Mouse (Mus musculus) embryonic facial prominence, embryonic 14.5 days (tissue): ENCODE data around the gene Gm20696. TPM values are rescaled to one million over a fixed set of nuclear protein-coding genes. Genes with fewer than 3 reads are reported as not detected.
A peak's percentile ranks its signal among the peaks of the same experiment; 100 is the strongest.

Experiments
- ATAC-seq: fragments of 200-750 bp; cut with Nextera tagmentation; 2 replicates; pipeline ENCODE4 v1.8.0; 2017; ENCODE audit warnings: low read depth, moderate number of reproducible peaks, moderate TSS enrichment
- DNase-seq: peaks from one replicate; pipeline ENCODE4 v3.0.0-alpha.2; 2015; ENCODE audit warnings: low spot score
- H3K27ac ChIP-seq: fragments of 300-500 bp; sonication (generic); replicated peaks from 2 replicates; pipeline ENCODE4 v1.5.1; 2014; ENCODE audit warnings: low read depth, mild to moderate bottlenecking, low read length, moderate library complexity
- H3K27me3 ChIP-seq: fragments of 300-500 bp; sonication (generic); replicated peaks from 2 replicates; pipeline ENCODE4 v1.6.1; 2014; ENCODE audit warnings: low read length; ENCODE audit not compliant: control insufficient read depth, insufficient read depth
- H3K36me3 ChIP-seq: fragments of 300-500 bp; sonication (generic); 2 replicates; pipeline ENCODE4 v1.6.1; 2014; ENCODE audit warnings: low read length, mixed read lengths; ENCODE audit not compliant: control insufficient read depth, insufficient read depth
- H3K4me1 ChIP-seq: fragments of 300-500 bp; sonication (generic); 2 replicates; pipeline ENCODE4 v1.6.1; 2014; ENCODE audit warnings: antibody characterized with exemption, low read length; ENCODE audit not compliant: control insufficient read depth, insufficient read depth
- H3K4me2 ChIP-seq: fragments of 300-500 bp; sonication (generic); 2 replicates; pipeline ENCODE4 v1.6.1; 2014; ENCODE audit warnings: low read depth, mild to moderate bottlenecking, low read length, moderate library complexity, mixed read lengths
- H3K4me3 ChIP-seq: fragments of 300-500 bp; sonication (generic); 2 replicates; pipeline ENCODE4 v1.5.1; 2014; ENCODE audit warnings: low read depth, mild to moderate bottlenecking, low read length
- H3K9ac ChIP-seq: fragments of 300-500 bp; sonication (generic); 2 replicates; pipeline ENCODE4 v1.6.1; 2014; ENCODE audit warnings: low read depth, mild to moderate bottlenecking, low read length, moderate library complexity, mixed read lengths
- H3K9me3 ChIP-seq: fragments of 300-500 bp; sonication (generic); 2 replicates; pipeline ENCODE4 v1.6.1; 2016; ENCODE audit warnings: low read length; ENCODE audit not compliant: control insufficient read depth
- WGBS: fragments of 180-500 bp; shearing (Covaris S2); extraction: QIAGEN DNeasy Blood & Tissue Kit; methylation state at CpG from one replicate; pipeline ENCODE4 v1.1.7; 2014; 5-methylcytosine and 5-hydroxymethylcytosine counted together
- polyA plus RNA-seq: library from polyadenylated mRNA; unstranded; fragments of >200 nt; fragmentation: Nextera tagmentation; extraction: Ambion mirVana; gene quantifications from 2 replicates; pipeline ENCODE4 v1.2.1, GENCODE M21; 2014

Gene Gm20696
- polyA plus RNA-seq, 1 experiment from 2014 or later, result 3.0 TPM

DNA sequence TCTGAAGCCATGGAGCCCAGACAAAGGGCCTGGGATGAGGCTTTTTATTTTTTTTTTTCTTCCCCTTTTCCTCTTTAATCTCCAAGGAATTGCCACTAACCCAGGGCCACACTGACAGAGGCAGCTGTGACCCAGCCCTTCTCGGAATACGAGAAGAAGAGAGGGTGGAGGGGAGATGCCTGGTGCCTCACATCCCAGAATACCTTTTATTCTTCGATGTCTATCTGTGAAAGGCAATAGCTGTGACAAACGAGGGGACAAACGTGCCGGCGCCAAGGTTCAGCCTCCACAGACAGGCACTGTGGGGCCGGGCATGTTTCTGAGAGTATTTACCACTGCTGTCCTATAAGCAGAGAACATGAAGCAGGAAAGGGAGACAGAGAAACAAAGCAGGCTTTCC lies 66.9 kb downstream of the Gm20696 start:
- WGBS, result 28% methylated on average over 8 of the region's 8 CpGs
- no peaks in the 10 kb centered on the region for H3K9me3 ChIP-seq
- ATAC-seq (peak; percentile 17; the same call in 1 of the 2 replicates), DNase-seq (peak; percentile 41)
- no peaks in the 10 kb centered on the region for H3K27me3 ChIP-seq
- no peaks in the 10 kb centered on the region for H3K36me3 ChIP-seq
- 0 out of 2 replicates have a peak overlapping the region, but pooled peaks have one; percentile 25 for H3K4me2 ChIP-seq
- no peak overlapping the region for H3K9ac ChIP-seq
- H3K4me1 ChIP-seq, result peaks cover 7% of the 10 kb centered on the region; the same call in 1 of the 2 replicates
- H3K27ac ChIP-seq, result no peak overlapping the region; the same call in 1 of the 2 replicates
- no peak overlapping the region for H3K4me3 ChIP-seq

DNA sequence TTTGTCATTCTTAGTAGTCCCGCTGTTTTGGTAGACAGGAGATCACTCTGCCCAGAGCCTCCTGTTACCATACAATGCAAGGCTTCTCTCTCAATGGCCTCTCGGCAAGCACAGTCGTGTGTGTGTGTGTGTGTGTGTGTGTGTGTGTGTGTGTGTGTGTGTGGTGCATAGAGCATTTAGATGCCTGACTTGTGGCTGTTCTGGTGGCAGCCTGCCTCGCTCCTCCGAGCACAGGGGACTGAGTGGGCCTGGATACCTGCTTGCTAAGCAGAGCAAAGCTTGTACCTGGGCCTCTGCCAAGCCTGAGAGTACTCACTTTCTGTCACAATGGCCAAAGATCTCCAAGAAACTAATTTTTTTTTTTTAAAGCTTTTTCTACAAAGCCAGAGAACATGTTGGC lies 67.4 kb downstream of the Gm20696 start:
- Histone ChIP-seq H3K27ac (no peak overlapping the region; the same call in 1 of the 2 replicates), H3K4me3 (no peak overlapping the region), H3K4me2 (no peak overlapping the region), H3K27me3 (no peaks in the 10 kb centered on the region), H3K9ac (no peak overlapping the region), H3K4me1 (peaks cover 7% of the 10 kb centered on the region; the same call in 1 of the 2 replicates), H3K36me3 (no peaks in the 10 kb centered on the region), H3K9me3 (no peaks in the 10 kb centered on the region)
- WGBS, result 48% methylated on average over 5 of the region's 5 CpGs
- DNase-seq, result peak; percentile 70
- ATAC-seq, result peak; percentile 45; the same call in 1 of the 2 replicates

DNA sequence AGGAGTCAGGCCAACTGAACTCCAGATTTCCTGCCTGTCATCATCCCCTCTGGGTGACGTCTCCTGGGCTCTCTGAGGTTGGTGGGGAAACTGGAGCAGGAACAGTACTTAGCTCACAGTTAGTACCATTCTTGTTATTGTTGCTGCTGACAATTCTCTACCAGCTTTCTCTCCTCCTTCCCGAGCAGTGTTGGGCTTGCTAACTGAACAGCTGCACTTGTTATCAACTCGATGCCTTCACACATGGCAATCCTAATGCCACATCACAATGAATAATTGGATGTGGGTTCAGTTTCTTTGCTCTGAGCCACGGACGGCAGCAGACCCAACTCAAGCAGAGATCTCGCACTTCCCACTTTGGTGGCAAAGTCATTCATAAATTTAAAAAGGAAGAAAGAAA lies 89.6 kb downstream of the Gm20696 start:
- Histone ChIP-seq H3K9me3 (no peaks in the 10 kb centered on the region), H3K4me2 (no peak overlapping the region), H3K9ac (no peak overlapping the region), H3K27me3 (no peaks in the 10 kb centered on the region), H3K4me1 (no peaks in the 10 kb centered on the region), H3K27ac (no peak overlapping the region), H3K4me3 (no peak overlapping the region), H3K36me3 (no peaks in the 10 kb centered on the region)
- DNase-seq (no peak), ATAC-seq (no peak)
- WGBS, result 44% methylated on average over 6 of the region's 6 CpGs

DNA sequence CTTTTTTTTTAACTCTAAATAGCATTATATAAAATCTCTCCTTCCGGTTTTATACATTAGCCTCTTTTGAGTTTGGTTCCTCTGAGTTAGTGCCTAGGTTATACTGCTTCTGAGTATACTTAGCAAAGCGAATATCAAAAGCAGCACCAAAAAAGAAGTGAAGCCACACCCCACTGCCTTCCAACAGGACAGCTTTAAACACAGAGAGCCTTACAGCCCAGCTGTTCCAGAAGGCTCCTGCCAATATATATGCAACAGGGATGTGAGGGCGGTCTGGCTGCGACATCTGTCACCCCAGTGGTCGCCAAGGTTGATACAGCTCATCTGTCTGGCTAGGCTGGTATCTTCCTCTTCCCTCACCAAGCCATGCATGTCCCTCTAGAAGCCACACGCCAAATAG lies 91.0 kb downstream of the Gm20696 start:
- ATAC-seq (no peak), DNase-seq (no peak)
- Histone ChIP-seq H3K4me3 (no peak overlapping the region), H3K27ac (no peak overlapping the region), H3K4me1 (no peaks in the 10 kb centered on the region), H3K9me3 (no peaks in the 10 kb centered on the region), H3K4me2 (no peak overlapping the region), H3K27me3 (no peaks in the 10 kb centered on the region), H3K36me3 (no peaks in the 10 kb centered on the region), H3K9ac (no peak overlapping the region)
- WGBS, result 83% methylated on average over 6 of the region's 6 CpGs

DNA sequence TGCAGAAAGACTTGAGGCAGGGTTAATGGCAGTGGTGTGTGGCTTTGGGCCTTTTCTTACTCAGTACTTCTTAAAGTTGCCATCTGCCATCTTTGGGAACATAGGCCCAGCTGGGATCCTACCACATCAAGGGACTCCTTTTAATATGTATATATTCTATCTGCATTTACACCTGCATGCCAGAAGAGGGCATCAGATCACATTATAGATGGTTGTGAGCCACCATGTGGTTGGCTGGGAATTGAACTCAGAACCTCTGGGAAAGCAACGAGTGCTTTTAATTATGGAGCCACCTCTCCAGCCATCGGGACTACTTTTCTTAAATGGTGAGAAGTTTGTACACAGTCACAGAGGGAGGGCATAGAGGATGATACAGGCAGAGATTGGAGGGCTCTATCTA lies 93.3 kb downstream of the Gm20696 start:
- ATAC-seq (no peak), DNase-seq (no peak)
- H3K4me3 ChIP-seq, result no peak overlapping the region
- no peaks in the 10 kb centered on the region for H3K9me3 ChIP-seq
- H3K27me3 ChIP-seq, result no peaks in the 10 kb centered on the region
- no peak overlapping the region for H3K4me2 ChIP-seq
- no peak overlapping the region for H3K9ac ChIP-seq
- H3K36me3 ChIP-seq, result no peaks in the 10 kb centered on the region
- 91% methylated on average over 2 of the region's 2 CpGs for WGBS
- no peak overlapping the region for H3K27ac ChIP-seq
- H3K4me1 ChIP-seq, result no peaks in the 10 kb centered on the region

DNA sequence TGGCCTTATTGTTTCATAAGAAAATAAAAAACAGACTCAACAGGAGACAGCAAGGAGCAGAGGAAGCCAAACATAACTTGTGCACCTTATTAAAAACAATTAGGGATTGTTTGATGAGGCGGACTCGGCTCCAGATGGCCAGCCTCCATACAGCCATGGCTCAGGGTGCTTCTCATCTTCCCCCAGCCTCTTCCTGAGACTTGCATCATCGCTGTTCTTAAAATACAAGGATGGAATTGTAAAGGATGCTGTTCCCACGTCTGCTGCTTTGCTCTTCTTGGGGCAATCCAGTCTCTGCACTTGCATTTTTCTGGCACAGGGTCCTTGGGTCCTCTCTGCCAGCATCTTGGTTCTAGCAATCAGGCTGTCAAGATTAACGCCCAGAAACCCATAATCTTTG lies 94.5 kb downstream of the Gm20696 start:
- H3K4me3 ChIP-seq, result no peak overlapping the region
- no peaks in the 10 kb centered on the region for H3K4me1 ChIP-seq
- no peak overlapping the region for H3K9ac ChIP-seq
- no peak for ATAC-seq
- DNase-seq, result no peak
- no peaks in the 10 kb centered on the region for H3K27me3 ChIP-seq
- WGBS, result 59% methylated on average over 5 of the region's 5 CpGs
- H3K4me2 ChIP-seq, result no peak overlapping the region
- no peaks in the 10 kb centered on the region for H3K36me3 ChIP-seq
- H3K27ac ChIP-seq, result no peak overlapping the region
- no peaks in the 10 kb centered on the region for H3K9me3 ChIP-seq

DNA sequence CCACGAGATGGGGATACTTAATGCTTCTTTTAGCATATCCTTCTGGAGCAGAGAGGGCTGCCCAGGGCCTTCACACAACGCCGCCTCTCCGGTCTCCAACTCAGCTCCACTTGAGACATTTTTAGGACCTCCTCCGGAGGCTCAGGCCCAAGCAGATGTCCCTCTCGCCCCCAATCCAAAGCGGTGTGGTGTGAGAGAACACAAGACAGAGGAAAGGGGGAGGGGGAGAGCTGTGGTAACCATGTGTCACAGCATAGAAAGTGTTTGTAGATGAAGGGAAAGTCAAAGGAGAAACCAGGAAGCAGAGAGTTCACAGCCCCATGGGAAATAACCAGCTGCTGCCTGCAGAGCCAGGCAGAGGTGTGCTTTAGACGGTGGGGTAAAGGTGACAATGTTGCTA lies 99.7 kb downstream of the Gm20696 start:
- Histone ChIP-seq H3K9me3 (no peaks in the 10 kb centered on the region), H3K4me3 (no peak overlapping the region), H3K27ac (no peak overlapping the region), H3K4me1 (no peaks in the 10 kb centered on the region), H3K27me3 (no peaks in the 10 kb centered on the region), H3K9ac (no peak overlapping the region), H3K36me3 (no peaks in the 10 kb centered on the region), H3K4me2 (no peak overlapping the region)
- WGBS, result 60% methylated on average over 8 of the region's 8 CpGs
- no peak for DNase-seq
- no peak for ATAC-seq

DNA sequence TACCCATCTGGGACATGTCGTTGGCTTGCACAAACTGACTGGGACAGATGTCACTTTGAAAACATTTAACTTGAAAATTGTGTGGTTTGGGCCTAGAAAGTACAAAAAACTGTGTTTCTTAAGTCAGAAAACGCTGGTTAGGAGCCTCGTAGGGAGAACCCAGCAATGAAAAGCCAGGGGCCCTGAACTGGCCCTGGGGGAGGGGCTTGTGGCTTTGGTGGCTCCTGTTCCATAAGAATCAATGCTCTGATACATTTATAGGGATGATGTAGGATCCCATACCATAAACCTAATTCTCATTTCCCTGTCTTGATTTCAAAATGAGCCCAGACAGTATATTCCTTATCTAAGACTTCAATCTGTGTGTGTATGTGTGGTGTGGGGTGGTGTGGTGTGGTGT lies 101.8 kb downstream of the Gm20696 start:
- WGBS, result 70% methylated on average over 3 of the region's 3 CpGs
- H3K4me3 ChIP-seq, result no peak overlapping the region
- H3K9ac ChIP-seq, result no peak overlapping the region
- no peaks in the 10 kb centered on the region for H3K36me3 ChIP-seq
- no peaks in the 10 kb centered on the region for H3K27me3 ChIP-seq
- ATAC-seq (no peak), DNase-seq (no peak)
- no peaks in the 10 kb centered on the region for H3K4me1 ChIP-seq
- no peaks in the 10 kb centered on the region for H3K9me3 ChIP-seq
- no peak overlapping the region for H3K27ac ChIP-seq
- H3K4me2 ChIP-seq, result no peak overlapping the region

DNA sequence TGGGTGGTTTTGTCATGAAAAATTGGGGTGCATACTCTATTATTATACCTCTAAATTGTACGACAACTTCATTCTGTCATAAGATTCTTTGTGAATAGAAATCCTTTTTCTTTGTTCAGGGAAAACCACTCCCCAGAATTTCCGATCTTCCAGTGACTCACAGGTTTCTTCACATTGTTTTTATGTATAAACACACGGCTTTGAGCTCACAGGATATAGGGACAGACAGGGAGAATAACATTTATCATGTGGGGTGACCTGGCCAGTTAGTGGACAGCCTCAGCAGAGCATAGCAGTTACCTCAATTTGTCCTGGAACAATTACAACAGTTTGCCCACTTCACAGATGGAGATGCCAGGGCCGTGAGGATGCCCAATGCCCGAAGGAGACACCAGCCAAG lies 109.6 kb downstream of the Gm20696 start:
- ATAC-seq, result no peak
- Histone ChIP-seq H3K27ac (no peak overlapping the region), H3K9ac (no peak overlapping the region), H3K4me1 (no peaks in the 10 kb centered on the region), H3K27me3 (no peaks in the 10 kb centered on the region), H3K36me3 (no peaks in the 10 kb centered on the region), H3K4me2 (no peak overlapping the region), H3K9me3 (no peaks in the 10 kb centered on the region), H3K4me3 (no peak overlapping the region)
- 85% methylated on average over 5 of the region's 5 CpGs for WGBS
- DNase-seq, result no peak
